Comparison of ENCODE assay signal across 20 mouse cellular contexts in genomic region chr5:112264099-112264498, GRCm38 (mm10).
"Had no signal": no experiment of that assay in that cellular context is flagged by ENCODE, and none has a peak within 500 bp of the region (broad histone marks: within the 10 kb centered on the region; RNA-seq: fewer than 3 reads in every experiment).

No protein-coding gene starts in this region.

- ATAC-seq: liver, postnatal 0 days; lung, postnatal 0 days had no signal

- H3K9me3 ChIP-seq: limb, embryonic 12.5 days; limb, embryonic 15.5 days; megakaryocyte, embryonic 14.5 days; midbrain, embryonic 10.5 days had no signal

- H3K36me3 ChIP-seq: limb, embryonic 12.5 days; limb, embryonic 15.5 days; midbrain, embryonic 10.5 days had no signal

- DNase-seq: kidney, adult 9 months; kidney, postnatal 14 days; kidney, postnatal 4 days; left cerebral cortex, postnatal 4 days; liver, postnatal 0 days; lung, embryonic 14.5 days; midbrain, embryonic 14.5 days; right cerebral cortex, postnatal 14 days; right cerebral cortex, postnatal 4 days; thymus, adult 2 months; thymus, postnatal 14 days; thymus, postnatal 4 days had no signal

- H3K4me3 ChIP-seq: limb, embryonic 12.5 days; limb, embryonic 15.5 days; megakaryocyte, embryonic 14.5 days; midbrain, embryonic 10.5 days had no signal

- H3K9ac ChIP-seq: limb, embryonic 12.5 days; limb, embryonic 15.5 days; liver, embryonic 14.5 days; liver, postnatal 0 days; lung, embryonic 14.5 days had no signal

- H3K4me2 ChIP-seq: limb, embryonic 12.5 days; limb, embryonic 15.5 days; liver, embryonic 11.5 days; lung, embryonic 14.5 days had no signal

- H3K27ac ChIP-seq: limb, embryonic 12.5 days; limb, embryonic 15.5 days; liver, embryonic 14.5 days; midbrain, embryonic 10.5 days; stomach, postnatal 0 days had no signal
